Mouse (Mus musculus) layer of hippocampus, postnatal 25 days (tissue): ENCODE measurements around the gene Doc2a. TPM values are rescaled to one million over a fixed set of nuclear protein-coding genes. Genes with fewer than 3 reads are reported as not detected.

Experiments
- DNase-seq, 2 experiments: peaks; one replicate each; pipeline ENCODE4 v3.0.0; 2022; ENCODE audit warnings: mixed read lengths in 2 of 2, low spot score in 1 of 2; ENCODE audit errors: extremely low spot score in 1 of 2
- total RNA-seq, 2 experiments: library from RNA; stranded (reverse); gene quantifications; 2 replicates each; pipeline ENCODE4 v1.2.3; 2021

The Doc2a gene
- total RNA-seq, 2 experiments from 2014 or later, result 15.6 to 16.2 TPM

DNA sequence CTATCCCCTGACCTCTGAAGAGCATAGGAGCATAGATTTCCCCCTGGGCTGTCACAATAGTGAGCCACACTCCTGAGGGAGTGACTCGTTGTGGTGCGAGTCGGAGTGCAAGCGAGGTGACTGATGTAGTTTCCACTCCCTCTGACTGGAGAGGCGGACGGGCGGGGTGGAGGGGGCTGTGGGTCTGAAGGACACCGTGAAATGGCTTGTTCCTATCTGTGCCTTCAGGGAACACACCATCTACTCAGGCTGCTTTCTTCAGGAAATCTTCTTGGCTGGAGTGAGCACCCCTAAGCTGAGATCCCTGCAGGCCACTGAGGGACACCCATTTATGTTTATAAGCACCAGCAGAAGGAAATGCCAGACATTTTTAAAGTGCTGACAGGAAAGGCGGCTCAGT is 24.5 kb upstream of the Doc2a start:
- DNase-seq, result peak in 1 of 2 experiments; percentile 31

DNA sequence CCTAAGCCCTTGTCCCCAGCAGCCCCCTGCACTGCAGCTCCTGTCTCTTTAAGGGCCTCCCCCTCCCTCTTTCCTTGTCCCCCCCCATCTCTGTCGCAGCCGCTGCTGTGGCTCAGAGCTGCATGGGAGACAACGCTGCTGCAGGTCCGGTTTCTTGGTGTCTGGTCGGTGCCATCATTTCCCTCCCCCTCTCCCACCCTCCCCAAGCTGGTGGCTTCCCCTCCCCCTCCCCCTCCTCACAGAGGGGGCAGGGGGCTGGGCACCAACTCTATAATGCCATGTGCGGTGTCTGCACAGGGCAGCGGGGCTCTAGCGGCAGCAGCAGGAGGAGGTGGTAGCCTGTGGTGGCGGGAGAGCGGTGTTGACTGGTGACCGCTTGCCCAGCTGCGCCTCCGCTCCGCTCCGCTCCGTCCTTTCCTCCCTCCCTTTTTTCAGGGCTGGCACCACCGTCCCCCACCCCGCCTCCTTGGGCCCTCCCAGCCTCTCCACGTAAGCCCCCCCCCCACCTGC is 24.0 kb upstream of the Doc2a start:
- peak in 1 of 2 experiments; percentile 26 for DNase-seq

DNA sequence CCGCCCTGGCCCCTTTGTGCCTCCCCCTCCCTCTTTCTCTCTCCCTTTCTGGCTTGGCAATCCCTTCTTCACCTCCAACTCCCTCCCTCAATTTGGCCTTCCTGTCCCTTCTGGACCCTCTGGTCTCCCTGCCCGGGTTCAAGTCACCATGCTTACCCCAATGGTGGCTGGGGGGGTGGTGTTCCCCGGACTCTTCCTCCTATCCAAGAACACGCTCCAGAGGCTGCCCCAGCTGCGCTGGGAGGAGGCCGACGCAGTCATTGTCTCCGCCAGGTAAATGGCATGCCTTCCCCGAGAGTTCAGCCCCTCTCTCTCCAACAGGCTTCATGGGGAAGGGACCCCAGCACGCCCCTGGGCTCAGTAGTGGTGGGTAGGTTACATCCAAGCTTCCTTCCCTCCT is 23.3 kb upstream of the Doc2a start:
- no peak for DNase-seq

- DNase-seq, result no peak
These were observed 21.8 kb upstream of the Doc2a start for GRCm38 (mm10) chr7:126825403-126825802.

DNA sequence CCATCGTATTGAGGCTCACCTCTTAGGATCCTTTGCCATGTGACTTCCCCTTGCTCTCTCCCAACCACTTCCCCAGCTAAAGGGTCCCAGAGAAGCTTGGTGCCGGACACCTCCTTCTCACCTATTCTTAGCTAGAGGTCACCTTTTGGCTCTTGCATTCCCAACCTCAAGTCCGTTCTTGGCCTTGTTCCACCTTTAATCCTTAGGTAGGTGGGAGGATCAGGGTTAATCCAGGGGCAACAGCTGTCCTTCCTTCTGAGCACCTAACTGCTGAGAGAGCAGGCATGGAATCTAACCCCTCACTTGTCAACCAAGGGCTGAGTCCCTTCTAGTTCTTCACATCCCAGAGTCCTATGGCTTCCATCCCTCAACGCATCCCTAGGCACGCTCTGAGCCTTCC is 21.3 kb upstream of the Doc2a start:
- DNase-seq, result no peak

GRCm38 (mm10) chr7:126831539-126831938 is 15.7 kb upstream of the Doc2a start, which contains the start of gene 4930451I11Rik:
4930451I11Rik (minus strand) TSS chr7:126831639.
- DNase-seq, result no peak

GRCm38 (mm10) chr7:126832036-126832598 is 15.1 kb upstream of the Doc2a start:
- DNase-seq, result peak; percentile 67 to 82

- no peak for DNase-seq
These were observed 13.9 kb upstream of the Doc2a start for GRCm38 (mm10) chr7:126833294-126833693.

DNA sequence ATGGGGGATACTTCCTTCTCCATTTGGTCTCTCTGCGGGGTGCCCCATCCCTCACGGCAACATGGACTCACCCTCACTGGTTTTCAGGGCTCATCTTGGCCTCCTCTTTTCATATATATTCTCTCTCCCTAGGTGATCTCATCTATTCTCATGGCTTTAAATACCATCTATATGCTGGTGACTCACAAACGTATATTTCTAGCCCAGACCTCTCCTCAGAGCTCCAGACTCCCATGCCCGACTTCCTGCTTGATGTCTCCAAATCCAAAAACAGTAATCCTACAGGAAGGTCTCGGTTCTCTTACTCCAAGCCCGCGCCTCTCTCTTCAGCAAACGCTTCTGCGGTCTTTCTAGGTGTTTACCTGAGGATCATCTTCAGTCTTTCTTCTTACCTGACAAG is 3.9 kb upstream of the Doc2a start:
- no peak for DNase-seq

GRCm38 (mm10) chr7:126845516-126845915 is 1.7 kb upstream of the Doc2a start:
- DNase-seq, result no peak

DNA sequence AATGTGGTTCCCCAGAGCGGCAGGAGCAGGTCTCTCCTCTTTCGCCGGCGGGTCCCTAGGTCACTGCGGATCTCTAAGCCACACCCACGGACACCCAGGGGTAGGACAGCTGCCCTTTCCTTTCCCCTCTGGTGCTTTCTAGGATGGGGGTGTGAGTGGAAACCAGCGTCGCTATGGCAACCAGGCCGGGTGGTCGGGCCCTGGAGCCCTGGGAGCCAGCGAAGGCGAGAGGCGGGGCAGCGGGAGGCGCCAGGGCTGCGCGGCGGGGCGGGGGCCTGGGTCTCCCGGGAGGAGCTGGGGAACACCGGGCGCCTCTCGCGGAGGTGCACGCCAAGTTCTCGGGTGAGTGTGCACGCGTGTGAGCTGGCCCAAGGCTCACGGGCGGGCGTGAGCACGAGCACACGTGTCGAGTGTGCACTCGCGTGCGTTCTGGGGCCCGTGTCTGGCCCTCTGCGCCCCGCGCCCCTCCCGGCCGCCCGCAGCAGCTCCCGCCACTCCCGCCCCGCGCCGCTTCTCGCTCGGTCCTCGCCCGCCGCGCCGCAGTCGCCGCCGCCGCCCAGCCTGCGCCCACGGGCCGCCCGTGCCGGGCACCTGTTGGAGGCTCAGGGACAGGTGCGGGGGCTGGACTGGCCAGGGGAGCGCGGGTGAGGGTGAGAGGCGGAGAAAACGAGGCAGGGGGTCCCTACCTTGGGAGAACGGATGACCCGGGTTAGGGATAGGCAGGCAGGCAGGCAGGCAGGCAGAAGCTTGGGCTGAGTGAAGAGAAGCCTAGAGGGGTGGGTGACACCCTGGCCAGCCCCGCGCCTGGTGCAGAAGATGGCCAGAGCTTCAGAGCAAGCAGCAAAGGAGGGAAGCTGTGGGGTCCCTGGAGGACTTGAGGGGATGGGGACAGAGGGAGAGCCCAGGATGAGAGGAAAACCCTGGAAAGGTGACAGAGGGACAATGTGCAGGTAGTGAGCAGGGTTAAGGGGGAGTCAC is 494 bp downstream of the Doc2a start:
- no peak for DNase-seq

GRCm38 (mm10) chr7:126848794-126849193 is 1.6 kb downstream of the Doc2a start:
- DNase-seq, result no peak

- DNase-seq, result no peak
These were observed 2.9 kb downstream of the Doc2a start for GRCm38 (mm10) chr7:126850161-126850560.

DNA sequence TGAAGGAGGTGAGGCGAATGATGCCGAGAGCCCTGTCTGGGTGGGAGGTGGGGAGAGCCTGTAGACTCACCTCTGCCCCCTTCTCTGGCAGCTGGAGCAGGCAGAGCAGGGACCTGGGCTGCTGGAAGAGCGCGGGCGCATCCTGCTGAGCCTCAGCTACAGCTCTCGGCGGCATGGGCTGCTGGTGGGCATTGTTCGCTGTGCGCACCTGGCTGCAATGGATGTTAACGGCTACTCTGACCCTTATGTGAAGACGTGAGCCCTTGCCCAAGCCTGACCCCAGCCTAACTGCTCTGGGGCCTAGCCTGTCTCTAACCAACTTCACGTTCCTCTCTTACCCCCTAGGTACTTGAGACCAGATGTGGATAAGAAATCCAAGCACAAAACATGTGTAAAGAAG is 4.0 kb downstream of the Doc2a start:
- no peak for DNase-seq

DNA sequence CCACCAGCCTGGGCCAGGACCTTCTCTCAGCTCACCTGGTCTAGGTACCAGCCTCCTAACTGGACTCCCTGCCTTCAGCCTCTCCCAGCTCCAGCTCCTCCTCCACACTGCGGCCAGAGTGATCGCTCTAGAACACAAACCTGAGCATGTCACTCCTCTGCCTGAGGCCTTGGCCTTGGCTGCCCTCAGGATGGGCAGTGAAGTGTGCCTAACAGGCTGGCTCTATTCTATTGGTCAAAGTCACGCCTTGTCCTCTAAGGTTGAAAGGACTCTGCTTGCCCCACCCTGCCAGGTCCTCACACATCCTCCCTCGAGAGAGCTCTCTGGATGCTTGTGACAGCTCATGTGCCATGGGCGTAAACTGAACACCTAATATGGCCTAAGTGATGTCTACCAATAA is 6.2 kb downstream of the Doc2a start:
- no peak for DNase-seq

- no peak for DNase-seq
These were observed 8.4 kb downstream of the Doc2a start for GRCm38 (mm10) chr7:126855641-126856040.

DNA sequence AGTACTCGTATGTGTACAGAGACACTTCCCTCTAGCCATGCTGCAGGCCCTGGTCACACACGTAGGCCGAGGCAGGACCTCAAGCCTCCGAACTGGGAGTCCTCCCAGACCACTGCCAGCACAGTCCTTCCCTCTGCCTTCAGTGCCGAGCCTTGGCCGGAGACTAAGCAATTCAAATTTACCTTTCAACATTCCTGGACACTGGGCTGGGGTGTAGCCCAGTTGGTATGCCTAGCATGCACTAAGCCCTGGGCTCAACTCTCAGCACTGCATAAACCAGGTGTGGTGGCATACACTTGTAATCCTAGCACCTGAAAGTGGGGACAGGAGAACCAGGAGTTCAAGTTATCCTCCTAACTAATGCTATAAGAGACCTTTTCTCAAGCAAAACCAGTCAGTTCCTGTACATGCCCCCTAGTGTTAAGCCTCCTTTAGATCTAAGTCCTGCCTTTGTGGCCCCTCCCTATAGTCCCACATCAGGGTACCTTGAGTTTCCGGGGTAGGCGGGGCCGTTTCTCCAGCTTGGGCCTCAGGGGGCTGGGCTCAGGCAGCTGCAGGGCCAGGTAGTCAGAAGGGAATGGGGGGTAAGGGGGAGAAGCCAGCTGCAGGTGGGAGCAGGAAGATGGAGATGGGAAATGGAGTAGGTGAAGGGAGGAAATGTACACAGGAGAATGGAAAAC is 9.7 kb downstream of the Doc2a start:
- no peak for DNase-seq

DNA sequence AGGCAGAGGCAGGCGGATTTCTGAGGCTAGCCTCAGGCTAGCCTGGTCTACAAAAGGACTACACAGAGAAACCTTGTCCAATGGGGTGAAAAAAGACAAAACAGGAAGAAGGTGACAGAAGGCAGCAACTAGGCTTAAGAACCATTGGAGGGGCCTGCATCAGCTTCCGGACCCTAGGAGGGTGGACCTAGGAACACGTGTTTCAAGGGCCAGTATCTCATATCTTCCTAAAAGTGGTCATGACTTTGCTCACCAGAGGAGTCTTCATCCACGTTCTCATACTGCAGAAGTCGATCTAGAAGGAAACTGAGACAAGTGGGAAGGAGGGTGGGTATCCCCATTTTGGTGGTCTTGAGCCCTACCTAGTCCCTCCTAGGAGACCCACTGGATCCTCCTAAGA is 13.8 kb downstream of the Doc2a start:
- DNase-seq, result no peak

GRCm38 (mm10) chr7:126861429-126862130 is 14.4 kb downstream of the Doc2a start, which contains the start of gene Hirip3:
Hirip3 (plus strand) TSS chr7:126861972.
- peak; percentile 87 to 90 for DNase-seq

DNA sequence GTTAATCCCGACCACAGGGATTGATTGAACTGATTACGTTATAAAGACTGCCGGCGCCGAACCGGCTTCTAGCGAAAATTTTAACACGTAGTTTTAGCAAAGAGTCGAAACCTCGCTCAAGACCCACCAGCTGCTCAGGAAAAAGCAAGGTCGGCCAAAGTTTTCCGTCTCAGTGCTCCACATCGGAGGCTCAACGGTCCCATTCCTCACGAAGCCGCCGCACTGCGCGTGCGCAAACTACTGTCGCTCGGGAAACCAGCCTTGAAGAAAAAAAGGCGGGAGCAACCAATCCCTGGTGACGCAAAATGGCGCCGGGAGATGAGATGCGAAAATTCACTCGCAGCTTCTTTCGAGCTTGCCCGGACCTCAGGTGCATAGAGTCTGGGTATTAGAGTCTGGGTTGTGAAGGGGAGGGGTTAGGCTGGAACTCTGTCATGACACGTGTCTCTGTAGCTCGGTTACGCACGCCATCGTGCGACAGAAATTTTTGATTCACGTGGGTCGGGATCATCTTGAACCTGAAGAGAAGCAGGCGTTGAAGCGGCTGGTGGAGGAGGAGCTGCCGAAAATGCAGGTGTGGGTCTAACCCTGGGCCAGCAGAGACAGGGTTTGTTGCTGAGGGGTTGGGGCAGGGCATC is 15.1 kb downstream of the Doc2a start, which contains the start of gene Ino80e:
Gene Ino80e (minus strand): TSS at position 231 of the 638 bp plus-strand sequence.
- peak; percentile 94 for DNase-seq
